In genomic region chr8:108755400-108756325, GRCm38 (mm10) we compare ENCODE assay signal across 8 mouse cellular contexts.
DNase-seq lines count a peak whose midpoint lies in the region; TF ChIP-seq lines count a peak whose summit lies in the region.

No protein-coding gene starts in this region.

- H3K4me3 ChIP-seq in layer of hippocampus, adult 2 months = peak overlapping the region; percentile 38
- no peak overlapping the region for H3K4me3 ChIP-seq in myocyte

- peaks cover 80% of the 10 kb centered on the region for H3K79me2 ChIP-seq in myocyte (ENCODE audit: control insufficient read depth, insufficient read depth)

- H3K36me3 ChIP-seq in myocyte (ENCODE audit: control insufficient read depth, insufficient read depth) = no peaks in the 10 kb centered on the region

- peak in 1 of 2 experiments; percentile 19 for DNase-seq in layer of hippocampus, adult 2 months (ENCODE audit: low spot score in 2 of 2)
- DNase-seq in layer of hippocampus, adult 11-12 months (ENCODE audit: low spot score) = no peak
- peak; percentile 48 to 59 for DNase-seq in cerebellum, adult 18-20 months
- DNase-seq in gastrocnemius, postnatal 10 days = peak; percentile 34
- DNase-seq in left cerebral cortex, adult 18-20 months (ENCODE audit: low spot score in 2 of 2) = no peak
- DNase-seq in spleen, postnatal 10 days (ENCODE audit: low spot score in 2 of 2) = no peak
- DNase-seq in urinary bladder, postnatal 25 days (ENCODE audit: low spot score) = no peak

- no peak for TF ChIP-seq CTCF in layer of hippocampus, adult 2 months (conservative IDR thresholded peaks at IDR 0.05)

- H3ac ChIP-seq in myocyte (ENCODE audit: control insufficient read depth, insufficient read length) = no peak overlapping the region

- H3K27ac ChIP-seq in layer of hippocampus, adult 2 months = no peak overlapping the region; the same call in 1 of the 2 replicates

- peak; percentile 16 for TF ChIP-seq POLR2A in myocyte (IDR thresholded peaks at IDR 0.05; ENCODE audit: insufficient read length, low read depth)

- no peaks in the 10 kb centered on the region for H3K27me3 ChIP-seq in myocyte (ENCODE audit: control insufficient read depth, insufficient read depth, insufficient read length)

- H3K4me2 ChIP-seq in myocyte (ENCODE audit: low read depth) = peak overlapping the region; percentile 86

TF ChIP-seq in myocyte, 11 proteins besides CTCF, POLR2A, EP300 and RAD21:
- TF ChIP-seq TCF3 (IDR thresholded peaks at IDR 0.05; ENCODE audit: insufficient read length, low read depth) = peak; percentile 69
- no peak for TF ChIP-seq POLR2AphosphoS2 (IDR thresholded peaks at IDR 0.05; ENCODE audit: insufficient read length, low read depth)
- peak; percentile 57 to 89 (median 63) for TF ChIP-seq MYOG (IDR thresholded peaks at IDR 0.05; ENCODE audit: control insufficient read depth in 1 of 3, insufficient read depth in 1 of 3, insufficient read length in 2 of 3, low read depth in 2 of 3)
- peak in 2 of 3 experiments; percentile 62 to 84 for TF ChIP-seq MYOD1 (IDR thresholded peaks at IDR 0.05; ENCODE audit: control insufficient read depth in 1 of 3, insufficient read length in 2 of 3, low read depth in 2 of 3)
- peak; percentile 78 for TF ChIP-seq TCF12 (IDR thresholded peaks at IDR 0.05; ENCODE audit: insufficient read depth, poor library complexity, severe bottlenecking)

Comparison
In these comparisons a context has a peak if more than half of its experiments do, and no peak if none do; other contexts are left out.
1. DNase-seq: peak in cerebellum, adult 18-20 months (2 of 2) and gastrocnemius, postnatal 10 days (single experiment); none in layer of hippocampus, adult 11-12 months (single experiment), left cerebral cortex, adult 18-20 months (0 of 2), spleen, postnatal 10 days (0 of 2) and urinary bladder, postnatal 25 days (single experiment).